Mouse (Mus musculus): Measurements from ENCODE around the gene Fam222b. TPM values are rescaled to one million over a fixed set of nuclear protein-coding genes. Genes with fewer than 3 reads are reported as not detected.
A peak's percentile ranks its signal among the peaks of the same experiment; 100 is the strongest.
"Not testable (repeated sequence)": the region's sequence is repeated elsewhere in the genome, so short reads cannot be mapped to it uniquely, and the experiment has no call there.

Gene Fam222b
- polyA plus RNA-seq (2012; rRNA removed) (11.7 and 15.9 TPM in 2 replicates), polyA plus RNA-seq (2014; fragmentation: Nextera tagmentation; extraction: Ambion mirVana) (13.3 and 18.1 TPM in 2 replicates)

DNA sequence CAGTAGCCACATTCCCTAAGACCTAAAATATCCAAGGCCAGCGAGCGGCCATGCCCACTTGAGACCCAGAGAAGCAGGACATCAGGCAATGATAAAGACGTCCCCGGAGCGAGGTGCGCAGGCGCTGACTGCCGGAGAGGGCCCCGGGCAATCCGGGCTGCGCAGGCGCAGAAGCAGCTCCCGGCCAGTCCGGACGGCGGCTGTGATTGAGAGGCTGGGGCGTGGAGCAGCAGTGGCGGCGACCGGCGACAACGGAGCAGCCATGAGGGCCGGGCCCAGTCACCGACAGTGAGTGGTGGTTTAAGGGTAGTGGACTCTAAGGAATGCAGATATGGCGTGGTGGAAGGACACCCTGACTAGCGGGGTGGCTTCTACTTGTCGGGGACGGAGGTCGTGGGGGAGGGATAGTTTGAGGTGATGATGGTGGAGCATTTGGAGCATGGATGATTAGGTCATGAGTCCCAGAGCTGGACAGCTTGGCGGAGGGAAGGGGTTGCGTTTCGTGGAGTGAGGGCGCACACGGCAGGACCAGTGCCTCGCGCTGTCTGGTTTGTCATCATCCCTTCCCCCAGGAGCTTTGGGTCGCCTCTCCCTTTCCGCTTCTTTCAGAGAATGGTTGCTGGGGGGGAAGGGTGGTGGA is at the start of gene Fam222b:
Gene Fam222b (plus strand): TSS at position 157 of the 640 bp plus-strand sequence.
- H3K4me2 ChIP-seq (replicated peaks; ENCODE audit: low read depth, low read length, severe bottlenecking), result peak within 1 kb of the TSS; percentile 77
- peak within 1 kb of the TSS; percentile 61; the same call in 1 of the 2 replicates for H3K27ac ChIP-seq (replicated peaks; ENCODE audit: low read depth, low read length)
- H3K9ac ChIP-seq (ENCODE audit: low read depth, low read length, severe bottlenecking), result peak within 1 kb of the TSS; percentile 76
- TF ChIP-seq POLR2A (IDR thresholded peaks at IDR 0.05; ENCODE audit: borderline replicate concordance, extremely low read depth, insufficient read depth, insufficient read length), result peak; percentile 71; the same call in 1 of the 2 replicates
- no peaks in the 10 kb centered on the region for H3K27me3 ChIP-seq (ENCODE audit: control insufficient read depth, insufficient read depth, low read length)
- peak within 1 kb of the TSS; percentile 70 for H3K4me3 ChIP-seq (replicated peaks; ENCODE audit: low read length)
- peaks cover under 1% of the 10 kb centered on the region; the same call in 1 of the 2 replicates for H3K36me3 ChIP-seq (ENCODE audit: control insufficient read depth, insufficient read depth, low read length)
- ATAC-seq (ENCODE audit: low FRiP score, low read depth) (peak; percentile 93), DNase-seq (ENCODE audit: low spot score) (peak; percentile 89)
- no peaks in the 10 kb centered on the region for H3K9me3 ChIP-seq (ENCODE audit: control insufficient read depth, low read length)
- WGBS, result 2% methylated on average over 38 of the region's 38 CpGs
- H3K4me1 ChIP-seq (ENCODE audit: control insufficient read depth, insufficient read depth, low read length), result peaks cover 13% of the 10 kb centered on the region

DNA sequence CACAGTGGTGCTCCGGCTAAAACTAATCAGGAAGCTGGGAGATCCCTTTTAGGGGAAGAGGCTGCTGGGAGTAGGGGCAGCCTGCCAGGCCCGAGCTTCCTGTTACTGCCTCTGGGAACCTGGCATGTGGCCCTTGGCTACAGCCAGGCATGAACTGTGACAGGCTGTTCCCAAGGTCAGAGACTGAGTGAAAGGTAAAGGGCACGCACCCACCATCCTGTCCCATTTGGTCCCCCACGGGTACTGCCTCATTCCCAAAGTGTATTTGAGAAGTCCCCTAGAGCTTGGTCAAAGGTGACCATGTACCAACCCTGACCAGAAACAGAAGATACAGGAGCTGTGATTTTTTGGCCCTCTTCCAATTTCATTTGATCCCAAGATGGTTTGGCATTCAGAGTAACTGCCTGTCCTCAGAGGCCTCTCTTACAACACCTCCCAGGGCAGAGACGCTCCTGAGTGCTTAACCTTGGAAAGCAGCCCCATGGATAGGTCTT is 49.7 kb upstream of the Fam222b start:
- Histone ChIP-seq H3K4me1 (ENCODE audit: control insufficient read depth, insufficient read depth, low read length) (0 out of 2 replicates have a peak, but pooled peaks cover 2% of the 10 kb centered on the region), H3K4me3 (replicated peaks; ENCODE audit: low read length) (no peak overlapping the region), H3K9me3 (ENCODE audit: control insufficient read depth, low read length) (no peaks in the 10 kb centered on the region), H3K27ac (replicated peaks; ENCODE audit: low read depth, low read length) (no peak overlapping the region), H3K9ac (ENCODE audit: low read depth, low read length, severe bottlenecking) (no peak overlapping the region), H3K4me2 (replicated peaks; ENCODE audit: low read depth, low read length, severe bottlenecking) (no peak overlapping the region), H3K27me3 (ENCODE audit: control insufficient read depth, insufficient read depth, low read length) (no peaks in the 10 kb centered on the region), H3K36me3 (ENCODE audit: control insufficient read depth, insufficient read depth, low read length) (peaks cover 7% of the 10 kb centered on the region)
- 67% methylated on average over 5 of the region's 5 CpGs for WGBS
- DNase-seq (ENCODE audit: low spot score) (no peak), ATAC-seq (ENCODE audit: low FRiP score, low read depth) (no peak)
- TF ChIP-seq POLR2A (IDR thresholded peaks at IDR 0.05; ENCODE audit: borderline replicate concordance, extremely low read depth, insufficient read depth, insufficient read length), result no peak

DNA sequence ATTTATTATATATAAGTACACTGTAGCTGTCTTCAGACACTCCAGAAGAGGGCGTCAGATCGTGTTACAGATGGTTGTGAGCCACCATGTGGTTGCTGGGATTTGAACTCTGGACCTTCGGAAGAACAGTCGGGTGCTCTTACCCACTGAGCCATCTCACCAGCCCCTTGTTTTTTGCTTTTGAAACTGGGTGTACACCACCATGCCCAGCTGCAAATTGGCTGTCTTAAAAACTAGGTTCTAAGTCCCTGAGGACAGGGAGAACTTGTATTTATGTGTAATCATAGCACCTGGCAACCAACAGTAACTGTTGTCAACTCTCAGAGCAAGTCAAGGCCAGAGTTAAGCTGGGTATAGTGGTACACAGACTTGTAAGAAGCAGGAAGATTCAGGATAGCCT is 45.8 kb upstream of the Fam222b start:
- H3K4me1 ChIP-seq (ENCODE audit: control insufficient read depth, insufficient read depth, low read length); H3K9ac ChIP-seq (ENCODE audit: low read depth, low read length, severe bottlenecking); H3K27me3 ChIP-seq (ENCODE audit: control insufficient read depth, insufficient read depth, low read length); H3K4me3 ChIP-seq (replicated peaks; ENCODE audit: low read length); H3K27ac ChIP-seq (replicated peaks; ENCODE audit: low read depth, low read length); H3K4me2 ChIP-seq (replicated peaks; ENCODE audit: low read depth, low read length, severe bottlenecking); DNase-seq (ENCODE audit: low spot score); H3K9me3 ChIP-seq (ENCODE audit: control insufficient read depth, low read length); ATAC-seq (ENCODE audit: low FRiP score, low read depth): not testable (repeated sequence)
- 96% methylated on average over 2 of the region's 4 CpGs for WGBS
- H3K36me3 ChIP-seq (ENCODE audit: control insufficient read depth, insufficient read depth, low read length), result peaks cover 20% of the 10 kb centered on the region

DNA sequence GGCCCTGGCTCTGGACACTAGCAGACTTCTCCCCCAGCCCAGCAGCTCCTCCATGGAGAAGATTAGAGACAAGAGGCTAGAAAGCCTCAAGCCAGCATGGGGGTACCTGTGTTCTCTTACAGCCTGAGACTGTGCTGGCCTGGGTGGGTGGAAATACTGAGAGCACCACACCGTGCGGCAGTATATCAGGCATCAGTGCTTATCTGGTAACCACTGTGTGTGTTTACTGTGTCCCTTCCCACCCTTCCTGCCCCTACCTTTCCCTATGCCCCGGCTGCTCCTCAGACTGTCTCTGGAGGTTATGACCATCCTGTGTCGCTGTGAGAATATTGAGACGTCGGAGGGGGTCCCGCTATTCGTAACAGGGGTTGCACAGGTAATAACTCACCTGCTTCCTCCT is 41.4 kb upstream of the Fam222b start:
- TF ChIP-seq POLR2A (IDR thresholded peaks at IDR 0.05; ENCODE audit: borderline replicate concordance, extremely low read depth, insufficient read depth, insufficient read length), result no peak
- Histone ChIP-seq H3K9me3 (ENCODE audit: control insufficient read depth, low read length) (no peaks in the 10 kb centered on the region), H3K4me3 (replicated peaks; ENCODE audit: low read length) (no peak overlapping the region), H3K9ac (ENCODE audit: low read depth, low read length, severe bottlenecking) (no peak overlapping the region), H3K4me2 (replicated peaks; ENCODE audit: low read depth, low read length, severe bottlenecking) (no peak overlapping the region), H3K4me1 (ENCODE audit: control insufficient read depth, insufficient read depth, low read length) (no peaks in the 10 kb centered on the region), H3K27ac (replicated peaks; ENCODE audit: low read depth, low read length) (no peak overlapping the region), H3K27me3 (ENCODE audit: control insufficient read depth, insufficient read depth, low read length) (no peaks in the 10 kb centered on the region), H3K36me3 (ENCODE audit: control insufficient read depth, insufficient read depth, low read length) (peaks cover 57% of the 10 kb centered on the region)
- 91% methylated on average over 8 of the region's 8 CpGs for WGBS
- no peak for ATAC-seq (ENCODE audit: low FRiP score, low read depth)
- DNase-seq (ENCODE audit: low spot score), result no peak

DNA sequence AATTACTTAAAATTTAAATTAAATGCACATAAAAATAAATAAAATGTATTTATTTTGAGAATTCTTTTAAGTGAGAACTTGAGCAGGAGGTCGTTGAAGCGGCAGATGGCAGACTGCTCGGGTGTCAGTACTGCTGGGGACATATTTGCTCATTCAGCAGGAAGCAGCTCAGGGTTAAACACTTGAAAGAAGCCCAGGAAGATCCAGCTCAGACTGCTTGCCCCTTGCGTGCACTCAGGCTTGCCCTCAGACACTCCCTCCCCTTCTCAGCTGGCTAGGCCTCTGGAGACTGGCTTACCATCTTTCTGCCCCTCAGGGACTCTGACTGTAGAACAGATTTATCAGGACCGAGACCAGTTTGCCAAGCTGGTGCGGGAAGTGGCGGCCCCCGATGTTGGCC is 37.5 kb upstream of the Fam222b start:
- no peak for TF ChIP-seq POLR2A (IDR thresholded peaks at IDR 0.05; ENCODE audit: borderline replicate concordance, extremely low read depth, insufficient read depth, insufficient read length)
- H3K36me3 ChIP-seq (ENCODE audit: control insufficient read depth, insufficient read depth, low read length), result peaks cover 63% of the 10 kb centered on the region
- no peak overlapping the region for H3K4me2 ChIP-seq (replicated peaks; ENCODE audit: low read depth, low read length, severe bottlenecking)

More for the DNA sequence above, 37.5 kb upstream of the Fam222b start:
- Histone ChIP-seq H3K27ac (replicated peaks; ENCODE audit: low read depth, low read length) (no peak overlapping the region), H3K9ac (ENCODE audit: low read depth, low read length, severe bottlenecking) (no peak overlapping the region), H3K9me3 (ENCODE audit: control insufficient read depth, low read length) (no peaks in the 10 kb centered on the region), H3K4me1 (ENCODE audit: control insufficient read depth, insufficient read depth, low read length) (peaks cover 3% of the 10 kb centered on the region; the same call in 1 of the 2 replicates), H3K4me3 (replicated peaks; ENCODE audit: low read length) (no peak overlapping the region), H3K27me3 (ENCODE audit: control insufficient read depth, insufficient read depth, low read length) (no peaks in the 10 kb centered on the region)
- DNase-seq (ENCODE audit: low spot score) (no peak), ATAC-seq (ENCODE audit: low FRiP score, low read depth) (no peak)
- 85% methylated on average over 8 of the region's 8 CpGs for WGBS

Measured in limb, embryonic 14.5 days (tissue).